Mouse (Mus musculus): Measurements from ENCODE around the gene Adcy1. TPM values are rescaled to one million over a fixed set of nuclear protein-coding genes. Genes with fewer than 3 reads are reported as not detected.
"Not testable (repeated sequence)": the region's sequence is repeated elsewhere in the genome, so short reads cannot be mapped to it uniquely, and the experiment has no call there.

Gene Adcy1
- total and polyA plus RNA-seq, 2 experiments, result under 0.01 to 0.16 TPM

GRCm38 (mm10) chr11:7214342-7214660 lies 151.0 kb downstream of the Adcy1 start:
- no peak overlapping the region for H3K27ac ChIP-seq (replicated peaks; ENCODE audit: insufficient read depth, low read depth, low read length)
- H3K4me1 ChIP-seq (ENCODE audit: control insufficient read depth, insufficient read depth, low read length), result peaks cover 5% of the 10 kb centered on the region; the same call in 1 of the 2 replicates
- no peaks in the 10 kb centered on the region for H3K36me3 ChIP-seq (ENCODE audit: control insufficient read depth, insufficient read depth, low read length)
- H3K9ac ChIP-seq (ENCODE audit: low read depth, low read length), result no peak overlapping the region
- TF ChIP-seq POLR2A (IDR thresholded peaks at IDR 0.05; ENCODE audit: extremely low read depth, insufficient read depth, low read length) (no peak), CTCF (IDR thresholded peaks at IDR 0.05; ENCODE audit: low read depth, low read length) (no peak)
- no peaks in the 10 kb centered on the region for H3K79me2 ChIP-seq (ENCODE audit: control insufficient read depth, insufficient read depth, low read length)
- no peak for DNase-seq (ENCODE audit: extremely low read depth, low read depth, low spot score)
- H3K27me3 ChIP-seq (ENCODE audit: control insufficient read depth, insufficient read depth, low read length), result peaks cover 8% of the 10 kb centered on the region; the same call in 1 of the 2 replicates
- 4% methylated on average over 12 of the region's 12 CpGs for WGBS
- H3K4me3 ChIP-seq (ENCODE audit: insufficient read depth, low read depth, low read length), result no peak overlapping the region

- DNase-seq (ENCODE audit: extremely low read depth, low read depth, low spot score), result no peak
- Histone ChIP-seq H3K4me1 (ENCODE audit: control insufficient read depth, insufficient read depth, low read length) (peaks cover 5% of the 10 kb centered on the region; the same call in 1 of the 2 replicates), H3K9ac (ENCODE audit: low read depth, low read length) (no peak overlapping the region), H3K4me3 (ENCODE audit: insufficient read depth, low read depth, low read length) (no peak overlapping the region), H3K27me3 (ENCODE audit: control insufficient read depth, insufficient read depth, low read length) (peaks cover 8% of the 10 kb centered on the region; the same call in 1 of the 2 replicates), H3K36me3 (ENCODE audit: control insufficient read depth, insufficient read depth, low read length) (no peaks in the 10 kb centered on the region), H3K79me2 (ENCODE audit: control insufficient read depth, insufficient read depth, low read length) (no peaks in the 10 kb centered on the region), H3K27ac (replicated peaks; ENCODE audit: insufficient read depth, low read depth, low read length) (no peak overlapping the region)
- WGBS, result 7% methylated on average over 14 of the region's 14 CpGs
- TF ChIP-seq CTCF (IDR thresholded peaks at IDR 0.05; ENCODE audit: low read depth, low read length), result peak; percentile 13; the same call in 1 of the 2 replicates
- no peak for TF ChIP-seq POLR2A (IDR thresholded peaks at IDR 0.05; ENCODE audit: extremely low read depth, insufficient read depth, low read length)
These were observed 151.5 kb downstream of the Adcy1 start for GRCm38 (mm10) chr11:7214761-7215160.

GRCm38 (mm10) chr11:7215703-7216102 lies 152.4 kb downstream of the Adcy1 start:
- no peak for DNase-seq (ENCODE audit: extremely low read depth, low read depth, low spot score)

GRCm38 (mm10) chr11:7221826-7222225 lies 158.5 kb downstream of the Adcy1 start:
- not testable (repeated sequence) for H3K79me2 ChIP-seq (ENCODE audit: control insufficient read depth, insufficient read depth, low read length); H3K9ac ChIP-seq (ENCODE audit: low read depth, low read length); H3K4me3 ChIP-seq (ENCODE audit: insufficient read depth, low read depth, low read length); DNase-seq (ENCODE audit: extremely low read depth, low read depth, low spot score); H3K4me1 ChIP-seq (ENCODE audit: control insufficient read depth, insufficient read depth, low read length); H3K27ac ChIP-seq (replicated peaks; ENCODE audit: insufficient read depth, low read depth, low read length); H3K27me3 ChIP-seq (ENCODE audit: control insufficient read depth, insufficient read depth, low read length); H3K36me3 ChIP-seq (ENCODE audit: control insufficient read depth, insufficient read depth, low read length)
- TF ChIP-seq CTCF (IDR thresholded peaks at IDR 0.05; ENCODE audit: low read depth, low read length), result peak; percentile 8; the same call in 1 of the 2 replicates
- 73% methylated on average over 8 of the region's 8 CpGs for WGBS

More at GRCm38 (mm10) chr11:7215703-7216102, 152.4 kb downstream of the Adcy1 start:
- no peaks in the 10 kb centered on the region for H3K79me2 ChIP-seq (ENCODE audit: control insufficient read depth, insufficient read depth, low read length)
- WGBS, result 9% methylated on average over 8 of the region's 8 CpGs
- H3K36me3 ChIP-seq (ENCODE audit: control insufficient read depth, insufficient read depth, low read length), result no peaks in the 10 kb centered on the region
- peaks cover 8% of the 10 kb centered on the region; the same call in 1 of the 2 replicates for H3K27me3 ChIP-seq (ENCODE audit: control insufficient read depth, insufficient read depth, low read length)
- H3K9ac ChIP-seq (ENCODE audit: low read depth, low read length), result no peak overlapping the region
- H3K4me3 ChIP-seq (ENCODE audit: insufficient read depth, low read depth, low read length), result no peak overlapping the region
- no peak overlapping the region for H3K27ac ChIP-seq (replicated peaks; ENCODE audit: insufficient read depth, low read depth, low read length)
- H3K4me1 ChIP-seq (ENCODE audit: control insufficient read depth, insufficient read depth, low read length), result peaks cover 4% of the 10 kb centered on the region; the same call in 1 of the 2 replicates
- TF ChIP-seq CTCF (IDR thresholded peaks at IDR 0.05; ENCODE audit: low read depth, low read length), result peak; percentile 78
- no peak for TF ChIP-seq POLR2A (IDR thresholded peaks at IDR 0.05; ENCODE audit: extremely low read depth, insufficient read depth, low read length)

GRCm38 (mm10) chr11:7226200-7226599 lies 162.9 kb downstream of the Adcy1 start:
- TF ChIP-seq POLR2A (IDR thresholded peaks at IDR 0.05; ENCODE audit: extremely low read depth, insufficient read depth, low read length) (no peak), CTCF (IDR thresholded peaks at IDR 0.05; ENCODE audit: low read depth, low read length) (no peak)
- Histone ChIP-seq H3K27ac (replicated peaks; ENCODE audit: insufficient read depth, low read depth, low read length) (no peak overlapping the region), H3K79me2 (ENCODE audit: control insufficient read depth, insufficient read depth, low read length) (no peaks in the 10 kb centered on the region), H3K36me3 (ENCODE audit: control insufficient read depth, insufficient read depth, low read length) (no peaks in the 10 kb centered on the region), H3K9ac (ENCODE audit: low read depth, low read length) (no peak overlapping the region), H3K4me3 (ENCODE audit: insufficient read depth, low read depth, low read length) (no peak overlapping the region), H3K27me3 (ENCODE audit: control insufficient read depth, insufficient read depth, low read length) (no peaks in the 10 kb centered on the region), H3K4me1 (ENCODE audit: control insufficient read depth, insufficient read depth, low read length) (no peaks in the 10 kb centered on the region)
- 78% methylated on average over 2 of the region's 2 CpGs for WGBS
- DNase-seq (ENCODE audit: extremely low read depth, low read depth, low spot score), result no peak

GRCm38 (mm10) chr11:7226810-7227550 lies 163.7 kb downstream of the Adcy1 start:
- TF ChIP-seq CTCF (IDR thresholded peaks at IDR 0.05; ENCODE audit: low read depth, low read length), result no peak
- TF ChIP-seq POLR2A (IDR thresholded peaks at IDR 0.05; ENCODE audit: extremely low read depth, insufficient read depth, low read length), result no peak
- Histone ChIP-seq H3K27ac (replicated peaks; ENCODE audit: insufficient read depth, low read depth, low read length) (no peak overlapping the region), H3K4me1 (ENCODE audit: control insufficient read depth, insufficient read depth, low read length) (no peaks in the 10 kb centered on the region), H3K9ac (ENCODE audit: low read depth, low read length) (no peak overlapping the region), H3K79me2 (ENCODE audit: control insufficient read depth, insufficient read depth, low read length) (no peaks in the 10 kb centered on the region), H3K4me3 (ENCODE audit: insufficient read depth, low read depth, low read length) (no peak overlapping the region), H3K36me3 (ENCODE audit: control insufficient read depth, insufficient read depth, low read length) (no peaks in the 10 kb centered on the region), H3K27me3 (ENCODE audit: control insufficient read depth, insufficient read depth, low read length) (no peaks in the 10 kb centered on the region)
- 87% methylated on average over 7 of the region's 7 CpGs for WGBS
- DNase-seq (ENCODE audit: extremely low read depth, low read depth, low spot score), result no peak

Measured in liver, adult 2 months (tissue).